Mouse (Mus musculus): ENCODE data around the gene Tex101.
"Not testable (repeated sequence)": the region's sequence is repeated elsewhere in the genome, so short reads cannot be mapped to it uniquely, and the experiment has no call there.

The Tex101 gene

DNA sequence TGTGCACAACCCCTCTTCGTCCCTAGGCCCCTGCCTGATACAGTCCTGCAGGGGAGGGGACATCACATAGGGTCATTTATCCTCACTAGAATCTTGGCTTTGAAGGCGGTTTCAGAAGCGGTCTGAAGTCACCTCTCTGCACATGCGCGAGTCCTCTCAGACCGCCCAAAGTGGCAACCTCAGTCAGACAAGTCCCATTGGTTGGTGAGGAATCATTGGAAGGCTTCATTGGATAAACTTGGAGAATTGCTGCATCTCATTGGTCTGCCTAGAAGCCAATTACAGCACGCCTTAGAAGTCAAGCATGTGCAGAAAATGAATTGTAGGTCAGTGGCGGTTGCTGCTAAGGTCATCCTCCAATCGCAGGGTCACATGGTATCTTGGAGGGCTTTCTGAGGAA lies at the start of gene Tex101:
Gene Tex101 (minus strand): TSS at position 101 of the 400 bp plus-strand sequence.
- no peak for DNase-seq (ENCODE audit: low spot score in 2 of 2)

DNA sequence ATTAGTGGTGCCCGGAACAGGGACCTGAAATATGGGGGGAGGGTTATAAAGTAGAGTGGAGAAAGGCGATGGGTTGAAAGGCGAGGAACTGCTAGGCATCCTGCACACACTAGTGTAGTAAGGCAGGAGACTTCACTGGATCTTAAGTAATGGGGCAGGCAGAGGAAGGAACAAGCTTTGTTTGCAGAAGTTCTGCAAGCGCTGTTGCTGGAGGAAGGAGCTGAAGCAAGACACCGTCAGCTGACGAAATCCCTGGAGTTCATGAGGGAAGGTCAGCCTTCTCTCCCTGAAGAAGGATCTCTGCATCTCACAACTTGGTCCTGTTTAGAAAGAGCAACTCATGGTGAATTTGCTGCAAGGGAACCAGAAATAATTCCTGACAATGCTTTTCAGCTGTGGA lies 38.6 kb upstream of the Tex101 start:
- DNase-seq (ENCODE audit: low spot score in 2 of 2) = no peak

DNA sequence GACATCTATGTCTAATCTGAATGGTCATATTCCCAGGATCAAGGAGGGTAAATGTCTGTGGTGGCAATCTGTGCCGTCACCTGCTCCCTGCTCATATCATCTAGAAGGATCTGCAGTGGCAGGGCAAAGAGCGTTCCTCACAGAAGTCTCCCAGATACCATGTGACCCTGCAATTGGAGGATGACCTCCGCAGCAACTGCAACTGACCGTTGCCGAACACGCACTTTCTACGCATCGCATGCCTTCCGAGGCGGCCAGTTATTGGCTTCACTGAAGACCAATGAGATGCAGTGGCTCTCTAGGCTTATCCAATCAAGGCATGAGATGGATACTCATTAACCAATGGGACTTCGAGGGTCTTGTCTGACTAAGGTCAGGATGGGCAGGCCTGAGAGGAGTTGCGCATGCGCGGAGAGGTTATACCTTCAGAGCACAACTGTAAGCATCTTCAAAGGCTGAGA lies 32.4 kb upstream of the Tex101 start, which contains the start of gene BC049730:
Gene BC049730 (plus strand): TSS at position 411 of the 461 bp plus-strand sequence.
- DNase-seq (ENCODE audit: low spot score in 2 of 2) = no peak

DNA sequence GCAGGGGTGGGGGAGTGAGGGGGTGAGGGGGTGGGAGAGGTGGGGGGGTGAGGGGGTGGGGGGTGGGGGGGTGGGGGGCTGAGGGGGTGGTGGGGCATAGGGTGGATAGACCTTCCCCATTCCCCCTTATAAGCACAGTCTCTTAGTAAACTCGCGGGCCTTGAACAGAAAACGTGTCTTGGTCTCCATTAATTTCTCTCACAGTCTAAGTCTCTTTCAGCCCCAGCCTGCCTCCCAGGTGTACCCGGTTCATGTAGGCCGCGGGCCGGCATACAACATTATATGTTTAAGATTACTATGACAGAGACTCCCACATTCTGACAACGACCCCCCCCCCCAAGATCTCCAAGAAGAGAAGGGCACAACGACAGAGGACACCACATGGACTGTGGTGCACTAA lies 26.4 kb upstream of the Tex101 start:
- DNase-seq (ENCODE audit: low spot score in 2 of 2) = not testable (repeated sequence)

GRCm38 (mm10) chr7:24697891-24698290 lies 21.4 kb upstream of the Tex101 start:
- not testable (repeated sequence) for DNase-seq (ENCODE audit: low spot score in 2 of 2)

GRCm38 (mm10) chr7:24692693-24693092 lies 16.2 kb upstream of the Tex101 start:
- DNase-seq (ENCODE audit: low spot score in 2 of 2) = not testable (repeated sequence)

DNA sequence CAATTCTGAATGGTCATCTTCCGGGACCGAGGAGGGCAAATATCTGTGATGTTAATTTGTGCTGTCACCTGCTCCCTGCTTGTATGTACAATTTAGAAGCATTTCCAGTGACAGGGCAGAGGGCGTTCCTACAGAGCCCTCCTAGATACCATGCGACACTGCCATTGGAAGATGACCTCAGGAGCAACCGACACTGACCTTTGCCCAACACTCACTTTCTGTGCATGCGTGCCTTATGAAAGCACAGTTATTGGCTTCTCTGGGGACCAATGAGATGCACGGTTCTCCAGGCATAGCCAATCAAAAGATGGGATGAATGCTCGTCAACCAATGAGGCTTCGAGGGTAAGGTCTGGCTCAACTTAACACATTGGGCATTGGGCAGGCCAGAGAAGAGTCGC lies 11.0 kb upstream of the Tex101 start:
- DNase-seq (ENCODE audit: low spot score in 2 of 2) = not testable (repeated sequence)

- DNase-seq (ENCODE audit: low spot score in 2 of 2) = not testable (repeated sequence)
Observed at GRCm38 (mm10) chr7:24684121-24684520, 7.6 kb upstream of the Tex101 start.

DNA sequence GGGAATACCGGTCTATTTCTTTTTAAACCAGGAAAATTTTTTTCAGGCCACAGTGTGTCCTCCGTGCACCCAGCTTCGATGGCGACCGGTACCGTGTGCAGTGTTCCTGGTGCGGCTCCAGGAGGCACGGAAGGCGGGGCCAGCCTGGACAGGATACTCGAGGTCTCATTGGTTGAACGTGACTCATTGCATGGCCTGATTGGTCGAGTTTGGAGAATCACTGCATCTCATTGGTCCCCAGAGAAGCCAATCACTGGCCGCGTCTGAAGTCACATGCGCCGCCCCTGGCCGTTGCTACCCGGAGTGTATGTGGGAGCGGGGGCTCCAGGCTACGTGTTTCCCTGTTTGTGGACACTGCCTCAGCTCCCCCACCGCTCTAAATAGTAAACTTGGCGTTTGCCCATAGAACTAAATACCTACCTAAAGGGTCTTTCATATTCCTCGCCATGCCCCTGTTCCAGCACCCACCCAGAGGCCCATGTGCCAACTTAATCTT lies 4.5 kb downstream of the Tex101 start:
- no peak for DNase-seq (ENCODE audit: low spot score in 2 of 2)

DNA sequence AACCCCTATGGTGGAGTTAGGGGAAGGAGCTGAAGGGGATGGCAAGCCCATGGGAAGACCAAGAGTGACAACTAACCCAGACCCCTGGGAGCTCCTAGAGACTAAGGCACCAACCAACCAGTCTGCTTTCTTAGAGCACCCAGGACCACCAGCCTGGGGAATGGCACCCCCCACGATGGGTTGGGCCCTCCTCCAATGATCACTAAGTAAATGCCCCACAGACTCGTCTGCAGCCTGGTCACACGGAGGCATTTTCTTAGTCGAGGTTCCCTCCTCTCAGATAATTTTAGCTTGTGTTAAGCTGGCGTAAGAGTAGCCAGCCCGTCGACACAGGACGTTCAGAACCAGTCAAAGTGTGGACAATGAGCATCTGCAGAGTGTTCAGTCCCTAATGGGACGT lies 11.5 kb downstream of the Tex101 start:
- no peak for DNase-seq (ENCODE audit: low spot score in 2 of 2)

GRCm38 (mm10) chr7:24664301-24664700 lies 12.2 kb downstream of the Tex101 start:
- DNase-seq (ENCODE audit: low spot score in 2 of 2) = no peak

DNA sequence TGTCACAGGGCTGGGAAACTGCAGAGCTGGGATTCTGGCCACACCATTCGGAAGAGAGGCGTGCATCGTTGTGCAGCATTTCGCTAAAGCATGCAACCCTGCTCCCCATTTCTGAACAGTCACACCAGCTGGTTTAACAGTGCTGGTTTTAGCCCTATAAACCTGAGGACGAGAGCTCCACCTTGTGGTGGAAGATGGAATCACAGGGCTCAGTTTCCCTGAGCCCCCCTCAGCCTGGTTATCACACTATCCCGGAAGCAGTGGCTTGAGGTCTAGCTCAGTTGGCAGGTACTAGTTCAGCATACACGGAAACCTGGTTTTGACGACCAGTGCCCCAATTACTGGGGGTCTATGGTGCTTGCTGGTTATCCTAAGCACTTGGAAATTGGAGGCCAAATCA lies 13.9 kb downstream of the Tex101 start:
- peak in 1 of 2 experiments; percentile 42 for DNase-seq (ENCODE audit: low spot score in 2 of 2)

DNA sequence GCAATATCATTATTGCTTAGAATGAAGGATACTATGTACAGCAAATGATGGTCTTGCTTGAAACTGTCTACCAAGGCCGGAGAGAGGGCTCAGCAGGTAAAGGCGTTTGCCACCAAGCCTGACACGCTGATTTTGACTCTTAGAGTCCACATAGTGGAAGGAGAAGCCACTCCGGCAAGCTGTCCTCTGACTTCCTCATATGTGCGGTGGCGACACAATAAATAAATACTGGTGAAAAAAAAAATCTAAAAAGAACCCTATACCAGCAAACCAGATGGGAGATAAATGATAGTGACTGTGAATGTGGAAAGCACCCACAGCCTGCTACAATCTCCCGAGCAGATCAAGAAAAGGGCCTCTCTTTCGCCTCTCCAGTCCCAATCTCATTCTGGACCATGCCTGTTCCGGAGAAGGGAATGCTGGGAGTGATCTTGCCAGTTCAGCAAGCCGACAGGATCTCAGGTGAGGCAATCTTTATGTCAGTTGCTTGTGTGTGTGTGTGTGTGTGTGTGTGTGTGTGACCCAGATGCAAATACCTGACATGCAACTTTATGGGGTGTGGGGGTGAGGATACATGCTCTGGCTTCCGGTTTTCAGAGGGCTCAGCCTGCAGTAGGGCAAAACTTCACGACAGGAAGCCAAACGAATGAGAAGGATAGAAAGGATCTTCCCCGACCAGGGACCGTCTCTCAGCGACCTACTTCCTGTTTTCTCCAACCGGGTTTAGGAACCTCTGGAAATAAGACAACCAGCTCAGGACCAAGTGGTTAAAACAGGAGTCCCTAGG lies 15.2 kb downstream of the Tex101 start:
- DNase-seq (ENCODE audit: low spot score in 2 of 2) = no peak

DNA sequence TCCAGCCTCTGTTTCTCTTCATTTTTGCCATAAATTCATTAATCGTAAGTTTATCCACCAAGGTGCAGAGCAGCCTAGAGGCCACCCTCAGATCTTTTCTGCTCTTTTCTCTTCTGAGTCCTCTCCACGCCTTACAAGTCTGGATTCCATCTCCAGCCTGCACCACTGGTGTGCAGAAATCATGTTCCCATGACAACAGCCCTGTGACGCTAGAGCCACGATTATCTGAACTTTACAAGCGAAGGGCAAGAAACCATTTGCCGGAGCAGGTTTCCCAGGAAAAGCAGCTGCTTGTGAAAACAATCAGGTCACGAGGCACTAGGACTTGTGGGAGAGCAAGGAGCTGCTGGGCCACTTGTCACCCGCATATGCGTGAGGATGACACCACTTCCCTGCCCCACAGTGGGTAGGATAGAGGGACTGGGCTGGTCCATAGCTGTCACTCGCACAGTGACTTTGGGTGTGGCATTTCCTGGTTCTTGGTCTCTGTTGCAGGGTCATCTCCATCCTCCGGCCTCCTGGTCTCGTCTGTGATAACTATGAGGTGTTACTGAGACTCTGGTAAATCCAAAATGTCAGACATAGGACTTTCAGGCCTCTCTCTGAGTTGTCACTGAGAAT lies 16.6 kb downstream of the Tex101 start:
- DNase-seq (ENCODE audit: low spot score in 2 of 2) = no peak

GRCm38 (mm10) chr7:24653681-24654080 lies 22.8 kb downstream of the Tex101 start:
- peak in 1 of 2 experiments; percentile 32 for DNase-seq (ENCODE audit: low spot score in 2 of 2)

GRCm38 (mm10) chr7:24646486-24646885 lies 30.0 kb downstream of the Tex101 start:
- no peak for DNase-seq (ENCODE audit: low spot score in 2 of 2)

- no peak for DNase-seq (ENCODE audit: low spot score in 2 of 2)
Observed at GRCm38 (mm10) chr7:24644996-24645395, 31.5 kb downstream of the Tex101 start.

- DNase-seq (ENCODE audit: low spot score in 2 of 2) = no peak
Observed at GRCm38 (mm10) chr7:24644492-24644891, 32.0 kb downstream of the Tex101 start.

DNA sequence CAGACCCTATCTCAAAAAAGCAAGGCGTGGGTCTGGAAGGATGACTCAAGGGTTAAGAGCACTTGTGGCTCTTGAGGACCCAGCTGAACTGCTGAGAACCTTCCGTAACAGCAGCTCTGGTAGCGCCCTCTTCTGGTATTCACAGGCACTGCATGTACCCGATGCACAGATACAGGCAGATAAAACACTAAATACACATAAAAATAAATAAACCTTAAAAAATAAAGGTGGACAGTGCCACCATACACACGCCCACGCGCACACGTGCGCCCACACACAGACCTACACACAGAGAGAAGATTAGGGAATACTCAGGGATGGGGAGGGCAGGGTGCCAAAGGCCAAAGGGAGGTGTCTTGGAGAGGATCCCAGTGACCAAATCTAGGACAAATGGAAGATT lies 34.0 kb downstream of the Tex101 start:
- peak; percentile 19 to 31 for DNase-seq (ENCODE audit: low spot score in 2 of 2)

DNA sequence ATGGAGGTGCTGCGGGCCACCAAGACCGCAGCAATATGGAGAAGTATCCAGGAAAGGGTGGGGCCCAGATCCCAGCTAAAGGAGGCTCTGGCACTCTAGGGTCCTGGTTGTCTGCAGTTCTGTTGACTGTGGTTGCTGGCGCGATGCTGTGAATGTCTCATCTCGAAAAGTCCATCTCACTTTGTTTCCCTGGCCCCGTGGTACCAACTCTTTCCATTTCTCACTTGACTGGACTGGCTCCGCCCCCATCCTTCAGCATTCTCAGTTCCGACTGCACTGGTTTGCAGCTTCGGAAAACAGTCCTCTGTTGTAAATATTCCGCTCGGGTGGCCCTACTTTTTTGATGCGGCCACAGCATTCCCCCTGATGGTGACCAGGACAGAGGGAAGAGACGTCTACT lies 36.0 kb downstream of the Tex101 start:
- no peak for DNase-seq (ENCODE audit: low spot score in 2 of 2)

DNA sequence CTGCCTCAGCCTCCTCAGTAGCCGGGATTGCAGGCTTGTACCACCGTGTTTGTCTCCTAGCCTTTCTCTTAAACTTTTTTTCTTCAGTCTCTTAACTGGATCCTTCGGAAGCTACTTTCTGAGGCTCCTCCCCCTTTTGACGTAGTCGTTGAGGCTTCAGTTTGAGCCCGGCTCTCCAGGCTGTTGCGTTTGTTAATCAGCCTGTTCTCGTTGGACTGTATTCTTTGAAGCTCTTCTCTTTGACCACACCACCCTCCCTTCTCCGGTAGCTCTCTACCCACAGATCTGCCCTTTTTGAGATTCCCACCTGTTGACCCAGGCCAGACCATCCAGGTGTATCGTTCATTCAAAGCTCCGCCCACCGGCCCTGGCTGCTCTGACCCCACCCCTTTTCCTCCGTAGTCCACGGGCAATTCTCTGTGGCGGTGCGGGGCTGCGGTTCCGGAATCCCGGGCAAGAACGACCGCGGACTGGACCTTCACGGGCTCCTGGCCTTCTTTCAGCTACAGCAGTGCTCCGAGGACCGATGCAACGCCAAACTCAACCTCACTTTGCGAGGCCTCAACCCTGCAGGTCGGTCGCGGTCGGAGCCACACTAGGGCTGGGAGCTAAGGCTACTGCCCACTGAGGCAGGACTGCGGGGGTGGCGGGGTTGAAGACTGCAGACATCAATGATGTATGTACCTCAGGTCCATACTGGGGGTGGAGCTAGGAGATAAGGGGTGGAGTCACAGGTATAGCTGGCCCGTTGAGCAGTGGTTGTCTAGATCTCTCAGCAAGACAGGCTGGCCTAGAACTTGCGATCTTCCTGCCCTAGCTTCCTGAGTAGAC lies 38.2 kb downstream of the Tex101 start:
- DNase-seq (ENCODE audit: low spot score in 2 of 2) = no peak

GRCm38 (mm10) chr7:24637046-24637445 lies 39.4 kb downstream of the Tex101 start:
- no peak for DNase-seq (ENCODE audit: low spot score in 2 of 2)
